Mouse (Mus musculus): Measurements from ENCODE around the gene Dnm1.
"Not testable (repeated sequence)": the region's sequence is repeated elsewhere in the genome, so short reads cannot be mapped to it uniquely, and the experiment has no call there.

DNA sequence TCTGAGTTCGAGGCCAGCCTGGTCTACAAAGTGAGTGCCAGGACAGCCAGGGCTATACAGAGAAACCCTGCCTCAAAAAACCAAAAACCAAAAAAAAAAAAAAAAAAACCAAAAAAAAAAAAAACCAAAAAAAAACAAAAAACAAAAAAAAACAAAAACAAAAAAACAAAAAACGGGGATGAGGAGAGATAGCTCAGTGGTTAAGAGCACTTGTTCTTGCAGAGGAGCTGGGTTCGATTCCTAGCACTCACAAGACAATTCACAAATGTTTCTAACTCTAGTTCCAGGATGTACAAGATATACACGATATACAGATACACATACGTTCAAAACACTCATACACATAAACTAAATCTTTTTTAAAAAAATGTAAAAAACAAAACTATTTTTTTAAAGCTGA, 9.1 kb upstream of the Dnm1 start:
- TF ChIP-seq CTCF (IDR thresholded peaks at IDR 0.05; ENCODE audit: borderline replicate concordance, insufficient read depth, low read length); POLR2A (IDR thresholded peaks at IDR 0.05; ENCODE audit: low read depth, low read length): not testable (repeated sequence)
